Mouse (Mus musculus) yolk sac, embryonic 10.5 days (tissue): ENCODE data around the gene Ptpn13.

Experiments used
- DNase-seq: peaks from one replicate; pipeline ENCODE4 v3.0.0-alpha.2; 2017; ENCODE audit warnings: low spot score

Gene Ptpn13

GRCm38 (mm10) chr5:103424678-103425319 lies at the start of gene Ptpn13:
Gene Ptpn13 (plus strand): TSS chr5:103425192.
- DNase-seq = peak; percentile 95

DNA sequence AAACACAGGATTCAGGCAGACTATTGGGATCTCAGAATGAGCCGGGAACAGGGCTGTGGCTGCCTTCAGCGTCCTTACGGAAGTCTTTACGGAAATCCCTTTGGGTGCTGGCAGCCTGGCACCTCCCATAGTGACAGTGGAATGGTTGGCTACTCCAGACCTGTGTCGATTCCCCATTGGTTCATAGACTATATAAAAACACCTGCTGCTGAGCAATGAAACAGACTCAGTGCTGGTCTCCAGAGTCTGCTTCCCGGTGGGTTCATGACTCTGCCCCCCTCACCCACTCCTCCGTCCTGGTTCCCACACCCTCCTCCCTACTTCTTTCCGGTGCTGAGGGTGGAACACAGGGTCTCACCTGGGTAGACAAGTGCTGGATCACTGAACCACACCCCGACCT lies 49.8 kb upstream of the Ptpn13 start:
- DNase-seq = no peak

- no peak for DNase-seq
Observed at GRCm38 (mm10) chr5:103376354-103377295, 48.4 kb upstream of the Ptpn13 start.

- no peak for DNase-seq
Observed at GRCm38 (mm10) chr5:103377493-103378130, 47.4 kb upstream of the Ptpn13 start.

DNA sequence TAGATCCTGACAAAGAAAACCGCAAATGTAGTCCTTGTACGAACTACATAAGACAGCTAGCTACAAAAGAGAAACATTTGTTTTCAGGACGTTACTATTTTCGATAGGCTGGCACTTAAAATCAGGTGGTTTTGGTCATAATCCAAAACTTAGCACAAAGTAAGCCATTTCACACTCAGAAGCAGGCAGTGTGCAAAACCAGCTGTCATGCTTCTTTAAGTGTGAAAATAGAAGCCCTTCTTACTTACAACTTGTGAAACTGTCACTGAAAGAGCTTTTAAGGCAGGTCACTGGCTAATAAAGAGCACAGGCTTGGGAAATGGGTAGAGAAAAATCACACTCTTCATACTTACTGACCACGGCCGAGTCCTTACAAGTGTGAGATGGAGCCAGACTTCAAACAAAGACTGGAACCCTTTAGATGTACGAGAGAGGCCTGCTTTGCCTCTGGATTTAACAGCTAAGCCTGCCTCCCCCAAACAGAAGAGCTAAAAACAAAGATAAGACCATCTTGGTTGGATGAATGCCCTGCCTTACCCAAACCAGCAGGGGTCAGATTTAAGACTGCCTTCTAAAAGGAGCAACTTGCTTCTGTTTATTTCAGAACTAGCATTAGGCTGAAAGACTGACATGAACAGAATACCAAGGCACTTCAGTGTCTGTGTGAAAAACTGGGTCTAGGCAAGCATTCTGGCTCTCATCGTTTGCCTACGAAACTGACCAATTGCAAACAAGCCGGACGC lies 44.0 kb upstream of the Ptpn13 start:
- peak; percentile 31 for DNase-seq

- DNase-seq = no peak
Observed at GRCm38 (mm10) chr5:103382951-103383350, 42.0 kb upstream of the Ptpn13 start.

DNA sequence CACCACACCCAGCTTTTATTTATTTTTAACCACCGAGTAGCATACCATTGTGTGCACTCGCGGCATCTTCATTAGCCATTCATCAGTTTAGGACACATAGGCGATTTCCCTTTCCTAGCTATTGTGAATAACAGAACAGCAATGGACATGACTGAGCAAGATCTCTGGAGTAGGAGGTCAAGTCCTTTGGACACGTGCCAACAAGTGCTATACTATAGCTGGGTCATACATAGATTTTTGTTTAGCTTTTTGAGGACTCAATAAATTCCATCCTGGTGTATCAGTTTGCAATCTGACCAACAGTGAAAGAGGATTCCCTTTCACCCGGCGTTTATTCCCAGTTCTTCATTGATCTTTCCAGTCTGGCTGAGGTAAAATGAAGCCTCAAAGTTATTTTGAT lies 41.0 kb upstream of the Ptpn13 start:
- no peak for DNase-seq

GRCm38 (mm10) chr5:103387540-103388026 lies 37.4 kb upstream of the Ptpn13 start:
- peak; percentile 23 for DNase-seq

- no peak for DNase-seq
Observed at GRCm38 (mm10) chr5:103389415-103389814, 35.6 kb upstream of the Ptpn13 start.

GRCm38 (mm10) chr5:103393220-103393619 lies 31.8 kb upstream of the Ptpn13 start:
- DNase-seq = peak; percentile 15

- no peak for DNase-seq
Observed at GRCm38 (mm10) chr5:103393752-103394151, 31.2 kb upstream of the Ptpn13 start.

DNA sequence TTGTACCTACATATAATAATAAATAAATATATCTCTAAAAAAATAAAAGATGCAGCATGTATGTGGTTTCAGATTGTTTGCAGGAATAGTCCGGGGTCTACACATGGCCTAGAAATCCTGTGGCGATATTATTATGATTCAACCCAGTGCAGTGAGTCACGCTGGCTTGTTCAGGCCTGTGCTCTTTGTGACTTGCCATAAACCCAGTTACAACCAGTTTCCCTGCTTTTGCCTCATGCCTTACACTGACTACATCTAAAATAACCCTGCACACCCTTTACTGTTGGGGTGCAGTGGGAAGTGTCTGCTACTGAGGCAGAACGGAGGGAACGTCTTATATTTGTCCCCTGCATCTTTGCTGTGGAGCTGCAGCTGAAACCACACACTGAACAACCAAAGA lies 29.3 kb upstream of the Ptpn13 start:
- no peak for DNase-seq

DNA sequence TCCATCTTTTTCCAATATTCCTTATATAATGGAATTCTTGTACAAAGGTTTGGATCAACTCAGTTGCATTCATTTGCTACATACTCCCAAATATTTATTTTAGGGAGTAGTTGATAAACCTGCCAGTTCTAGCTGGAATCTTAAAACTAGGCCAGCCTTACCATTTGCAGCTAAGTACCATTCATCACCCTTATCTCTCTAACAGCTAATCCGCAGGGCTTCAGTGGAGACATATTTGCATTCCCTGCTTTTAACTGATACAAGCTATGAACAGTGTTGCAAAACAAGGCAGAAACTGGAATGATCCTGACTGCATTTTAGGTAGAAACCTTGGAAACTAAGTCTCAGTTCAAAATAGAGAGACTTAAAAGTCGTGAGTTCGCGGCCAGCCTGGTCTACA lies 27.6 kb upstream of the Ptpn13 start:
- peak; percentile 29 for DNase-seq

DNA sequence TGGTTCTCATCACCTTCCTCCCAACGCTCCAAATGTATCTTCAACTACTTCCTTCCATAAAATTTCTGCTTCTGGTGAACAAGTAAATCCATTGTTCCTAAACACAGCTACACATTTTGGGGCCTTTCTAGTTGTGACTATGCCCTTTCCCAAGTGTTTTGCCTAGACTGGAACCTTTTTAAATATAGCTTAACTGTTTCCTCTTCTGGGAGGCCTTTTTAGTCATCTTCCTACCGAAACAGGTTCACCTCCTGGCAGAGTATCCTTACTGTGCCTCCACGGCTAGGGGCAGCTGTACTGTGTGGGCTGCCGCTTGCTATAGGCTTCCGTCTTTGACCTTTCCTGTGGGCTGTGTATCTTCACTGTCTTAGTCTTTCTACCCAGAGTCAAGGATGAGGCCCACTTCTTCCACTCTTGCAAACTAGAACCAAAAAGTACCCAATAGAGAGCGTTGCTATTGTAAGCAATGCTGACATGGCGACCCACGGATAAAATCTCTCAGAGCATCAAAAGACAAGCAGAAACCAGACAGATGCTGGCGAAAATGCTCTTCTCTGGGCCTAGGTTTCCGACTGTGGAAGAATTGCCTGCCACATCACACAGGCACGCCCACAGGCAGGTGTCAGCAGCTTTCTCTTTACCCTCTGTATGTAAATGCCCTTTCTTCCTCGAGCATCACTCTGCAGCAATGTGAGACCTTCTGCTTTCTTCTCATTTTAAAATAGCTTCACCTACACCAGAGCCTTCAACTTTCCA lies 20.6 kb upstream of the Ptpn13 start:
- no peak for DNase-seq

- DNase-seq = no peak
Observed at GRCm38 (mm10) chr5:103405921-103406320, 19.1 kb upstream of the Ptpn13 start.

GRCm38 (mm10) chr5:103412020-103412747 lies 12.8 kb upstream of the Ptpn13 start:
- DNase-seq = no peak

GRCm38 (mm10) chr5:103414542-103414941 lies 10.4 kb upstream of the Ptpn13 start:
- DNase-seq = no peak

DNA sequence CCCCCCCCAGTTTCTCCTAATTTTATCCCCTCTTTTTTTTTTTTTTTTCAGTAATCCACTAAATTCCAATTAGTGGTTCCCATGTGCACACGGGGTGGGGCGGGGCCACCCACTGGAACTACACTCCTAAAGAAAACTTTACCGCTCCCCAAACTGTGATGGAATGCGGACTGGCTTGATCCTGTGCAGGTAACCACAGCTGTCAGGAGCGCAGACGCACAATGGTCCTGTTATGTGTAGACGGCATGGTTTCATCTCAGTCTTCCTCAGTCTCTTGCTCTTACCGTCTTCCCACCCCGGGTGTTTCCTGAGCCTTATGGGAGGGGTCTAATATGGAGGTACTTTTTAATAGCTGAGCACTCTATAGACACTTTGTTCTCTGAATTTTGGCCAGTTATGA lies 7.0 kb upstream of the Ptpn13 start:
- DNase-seq = no peak

GRCm38 (mm10) chr5:103418886-103419285 lies 6.1 kb upstream of the Ptpn13 start:
- DNase-seq = no peak

GRCm38 (mm10) chr5:103420568-103420967 lies 4.4 kb upstream of the Ptpn13 start:
- DNase-seq = no peak
